Mouse (Mus musculus) CH12.LX (cell line): ENCODE measurements at regions not wholly inside any gene's neighbourhood (a gene's known extent, or its start where the extent isn't known, plus 50 kb on each side); places are given as distances from the start of the nearest gene placed in this dataset.

ENCODE experiments used
- DNase-seq: peaks from one replicate; pipeline ENCODE4 v3.0.0-alpha.2; 2013; ENCODE audit errors: extremely low read depth
- H3K27ac ChIP-seq: 2 replicates; pipeline ENCODE4 v1.5.1; 2012; ENCODE audit warnings: low read depth, mild to moderate bottlenecking, control low read depth, moderate library complexity; ENCODE audit not compliant: insufficient read depth
- H3K27me3 ChIP-seq: replicated peaks from 2 replicates; pipeline ENCODE3; 2012; ENCODE audit warnings: inconsistent platforms
- H3K36me3 ChIP-seq, 2 experiments: replicated peaks in 1 of 2; 2 replicates each; pipeline versions ENCODE3 to v1.6.1; 2012; ENCODE audit warnings: inconsistent platforms in 1 of 2, low read length in 1 of 2, mild to moderate bottlenecking in 1 of 2, mixed read lengths in 1 of 2, moderate library complexity in 1 of 2; ENCODE audit not compliant: control insufficient read depth in 1 of 2, insufficient read depth in 1 of 2
- H3K4me1 ChIP-seq, 2 experiments: 2 replicates each; pipeline ENCODE4 v1.6.1; 2012; ENCODE audit warnings: inconsistent platforms in 1 of 2, moderate library complexity in 1 of 2; ENCODE audit not compliant: insufficient read depth in 2 of 2, control insufficient read depth in 1 of 2
- H3K4me2 ChIP-seq: 2 replicates; pipeline ENCODE4 v1.6.1; 2012; ENCODE audit warnings: low read depth, mild to moderate bottlenecking, control low read depth; ENCODE audit not compliant: poor library complexity, insufficient read depth, severe bottlenecking
- H3K4me3 ChIP-seq, 3 experiments: fragments of 150-350 bp in 1 of 3; sonication (generic) in 1 of 3; replicated peaks in 1 of 3; 2 replicates each; pipeline versions ENCODE3 to v1.5.1; 2011 to 2012; ENCODE audit warnings: low read depth in 2 of 3, low read length in 2 of 3, mild to moderate bottlenecking in 2 of 3, moderate library complexity in 2 of 3, control low read depth in 1 of 3, improper control_type of control experiment in 1 of 3, inconsistent platforms in 1 of 3, mixed read lengths in 1 of 3; ENCODE audit not compliant: poor library complexity in 1 of 3
- H3K79me2 ChIP-seq: replicated peaks from 2 replicates; pipeline ENCODE4 v1.6.1; 2012; ENCODE audit warnings: mild to moderate bottlenecking, moderate library complexity; ENCODE audit not compliant: control insufficient read depth, poor library complexity, insufficient read depth, severe bottlenecking; ENCODE audit errors: extremely low read depth
- H3K9ac ChIP-seq: 2 replicates; pipeline ENCODE4 v1.6.1; 2012; ENCODE audit warnings: low read depth, mild to moderate bottlenecking, control low read depth, moderate library complexity; ENCODE audit not compliant: insufficient read depth
- H3K9me3 ChIP-seq: replicated peaks from 2 replicates; pipeline ENCODE3; 2012; ENCODE audit warnings: low read length, inconsistent platforms, mixed read lengths
- CHD1 ChIP-seq: IDR thresholded peaks from 2 replicates; pipeline ENCODE4 v1.6.1; 2012; ENCODE audit warnings: low read depth, low read length, improper control_type of control experiment, inconsistent platforms
- CHD2 ChIP-seq: IDR thresholded peaks from 2 replicates; pipeline ENCODE4 v1.6.1; 2011; ENCODE audit warnings: low read length, improper control_type of control experiment
- CTCF ChIP-seq, 2 experiments: IDR thresholded peaks in 1 of 2; conservative IDR thresholded peaks in 1 of 2; 2 replicates each; pipeline ENCODE4 v1.5.1; 2011 to 2012; ENCODE audit warnings: low read depth in 2 of 2, low read length in 2 of 2, improper control_type of control experiment in 1 of 2, inconsistent platforms in 1 of 2, mild to moderate bottlenecking in 1 of 2, moderate library complexity in 1 of 2
- HCFC1 ChIP-seq: IDR thresholded peaks from 2 replicates; pipeline ENCODE4 v1.6.1; 2012; ENCODE audit warnings: low read depth, mild to moderate bottlenecking, inconsistent platforms, low read length, improper control_type of control experiment
- IRF4 ChIP-seq: IDR thresholded peaks from 2 replicates; pipeline ENCODE4 v1.6.1; 2014; ENCODE audit warnings: low read depth, mild to moderate bottlenecking, inconsistent platforms, low read length, improper control_type of control experiment
- JUN ChIP-seq: IDR thresholded peaks from 2 replicates; pipeline ENCODE4 v1.6.1; 2011; ENCODE audit warnings: low read depth, mild to moderate bottlenecking, low read length, improper control_type of control experiment, moderate library complexity; ENCODE audit not compliant: insufficient read depth
- JUND ChIP-seq: conservative IDR thresholded peaks from 2 replicates; pipeline ENCODE4 v1.6.1; 2011; ENCODE audit warnings: low read depth, low read length, improper control_type of control experiment
- MAFK ChIP-seq: IDR thresholded peaks from 2 replicates; pipeline ENCODE4 v1.6.1; 2011; ENCODE audit warnings: low read length, improper control_type of control experiment; ENCODE audit not compliant: insufficient replicate concordance
- MEF2A ChIP-seq: IDR thresholded peaks from 2 replicates; pipeline ENCODE4 v1.6.1; 2014; ENCODE audit warnings: low read depth, mild to moderate bottlenecking, inconsistent platforms, low read length, improper control_type of control experiment, borderline replicate concordance
- MXI1 ChIP-seq: IDR thresholded peaks from 2 replicates; pipeline ENCODE4 v1.6.1; 2011; ENCODE audit warnings: mild to moderate bottlenecking, low read depth, low read length, improper control_type of control experiment
- NELFE ChIP-seq: IDR thresholded peaks from 2 replicates; pipeline ENCODE4 v1.6.1; 2011; ENCODE audit warnings: low read depth, low read length, improper control_type of control experiment
- NRF1 ChIP-seq: IDR thresholded peaks from 2 replicates; pipeline ENCODE4 v1.6.1; 2014; ENCODE audit warnings: low read depth, mild to moderate bottlenecking, inconsistent platforms, low read length, improper control_type of control experiment, moderate library complexity
- POLR2A ChIP-seq: IDR thresholded peaks from 2 replicates; pipeline ENCODE4 v1.6.1; 2011; ENCODE audit warnings: low read depth, mild to moderate bottlenecking, improper control_type of control experiment, low read length
- POLR2AphosphoS2 ChIP-seq: IDR thresholded peaks from 2 replicates; pipeline ENCODE4 v1.6.1; 2011; ENCODE audit warnings: low read depth, low read length, improper control_type of control experiment
- SIN3A ChIP-seq: IDR thresholded peaks from 2 replicates; pipeline ENCODE4 v1.6.1; 2012; ENCODE audit warnings: low read length, improper control_type of control experiment, inconsistent platforms
- SMC3 ChIP-seq: IDR thresholded peaks from 2 replicates; pipeline ENCODE4 v1.6.1; 2011; ENCODE audit warnings: low read depth, low read length, improper control_type of control experiment
- TBP ChIP-seq: conservative IDR thresholded peaks from 2 replicates; pipeline ENCODE4 v1.6.1; 2011; ENCODE audit warnings: low read depth, low read length, improper control_type of control experiment
- TCF12 ChIP-seq: IDR thresholded peaks from 2 replicates; pipeline ENCODE4 v1.6.1; 2014; ENCODE audit warnings: low read depth, mild to moderate bottlenecking, inconsistent platforms, low read length, improper control_type of control experiment
- ZMIZ1 ChIP-seq: IDR thresholded peaks from 2 replicates; pipeline ENCODE4 v1.6.1; 2012; ENCODE audit warnings: low read depth, mild to moderate bottlenecking, inconsistent platforms, low read length, improper control_type of control experiment
- dilution Hi-C: fragments of 300-500 bp; cut with MboI; formaldehyde crosslinking; loops from 2 replicates; pipeline ENCODE4 v1.14.3; 2020; ENCODE audit warnings: low sequenced_read_pairs; ENCODE audit not compliant: extremely low pct_unique_long_range_greater_than_20kb, extremely low pct_ligation_motif_present
- in situ Hi-C: fragments of 300-500 bp; cut with MboI; formaldehyde crosslinking; loops from 3 replicates; pipeline ENCODE4 v1.14.3; 2019; ENCODE audit warnings: low sequenced_read_pairs, low pct_ligation_motif_present, low pct_unique_long_range_greater_than_20kb, mixed read lengths

- TF ChIP-seq MEF2A = peak; percentile 73
- peak; percentile 90 for TF ChIP-seq IRF4
- TF ChIP-seq POLR2A = peak; percentile 35; the same call in 1 of the 2 replicates
- TF ChIP-seq POLR2AphosphoS2 = no peak
- peak; percentile 19; the same call in 1 of the 2 replicates for TF ChIP-seq SMC3
- no peak for TF ChIP-seq CHD1
- peak; percentile 71 for TF ChIP-seq NRF1
Observed at GRCm38 (mm10) chr17:84119221-84120017, 68.3 kb downstream of the Zfp36l2 start (continued).

GRCm38 (mm10) chr17:84118781-84119180 lies 69.0 kb downstream of the Zfp36l2 start:
- Histone ChIP-seq H3K79me2 (no peaks in the 10 kb centered on the region), H3K4me2 (peak overlapping the region; percentile 35; the same call in 1 of the 2 replicates), H3K27me3 (no peaks in the 10 kb centered on the region), H3K4me3 (no peak overlapping the region), H3K9ac (no peak overlapping the region), H3K4me1 (peaks cover 42 to 71% of the 10 kb centered on the region in 2 experiments), H3K9me3 (no peaks in the 10 kb centered on the region), H3K36me3 (no peaks in the 10 kb centered on the region)
- dilution Hi-C loops = no loop called here
- no peak for DNase-seq
- in situ Hi-C loops = no loop called here
- TF ChIP-seq MXI1 (no peak), SIN3A (no peak), MAFK (no peak), CTCF (conservative IDR thresholded peaks at IDR 0.05 in 1 of 2, IDR thresholded peaks at IDR 0.05 in 1 of 2; ENCODE audit: low read depth in 2 of 2, low read length in 2 of 2) (no peak), HCFC1 (no peak), JUN (no peak), TBP (no peak), TCF12 (no peak), CHD2 (no peak), NELFE (no peak), JUND (no peak), ZMIZ1 (no peak)
- TF ChIP-seq, all 38 proteins: peak for 0
- H3K27ac ChIP-seq = no peak overlapping the region

GRCm38 (mm10) chr17:84118271-84118670 lies 69.5 kb downstream of the Zfp36l2 start:
- H3K27me3 ChIP-seq = no peaks in the 10 kb centered on the region
- H3K4me1 ChIP-seq = peaks cover 42 to 71% of the 10 kb centered on the region in 2 experiments
- H3K27ac ChIP-seq = no peak overlapping the region
- DNase-seq = no peak
- TF ChIP-seq JUN = no peak
- no peak for TF ChIP-seq CHD1
- TF ChIP-seq, all 38 proteins: peak for 0
- H3K79me2 ChIP-seq = no peaks in the 10 kb centered on the region
- no peak overlapping the region for H3K4me3 ChIP-seq
- H3K9me3 ChIP-seq = no peaks in the 10 kb centered on the region
- dilution Hi-C loops (no loop called here), in situ Hi-C loops (no loop called here)
- no peak overlapping the region for H3K9ac ChIP-seq
- H3K4me2 ChIP-seq = no peak overlapping the region
- H3K36me3 ChIP-seq = no peaks in the 10 kb centered on the region
